Mouse (Mus musculus): ENCODE data around the gene Sephs1.
"Not testable (repeated sequence)": the region's sequence is repeated elsewhere in the genome, so short reads cannot be mapped to it uniquely, and the experiment has no call there.

Sephs1 gene

DNA sequence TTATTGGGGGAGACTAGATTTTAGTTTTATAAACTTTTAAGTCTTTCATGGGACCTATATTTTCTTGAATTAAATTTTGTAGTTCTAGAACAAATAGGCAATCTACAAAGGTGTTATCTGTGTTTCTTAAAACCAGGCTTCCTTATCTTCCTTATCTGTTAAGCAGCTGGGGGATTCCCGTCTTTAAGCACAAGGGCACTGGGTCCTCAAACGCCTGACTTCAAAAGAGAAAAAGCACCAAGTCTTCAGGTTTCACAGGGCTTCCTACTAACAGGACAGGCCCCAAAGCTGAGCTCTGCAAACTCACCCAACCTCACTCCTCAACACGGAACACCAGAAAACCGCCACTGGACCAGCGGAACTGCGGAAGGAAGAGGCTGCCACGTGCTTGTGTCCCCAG lies 26.6 kb downstream of the Sephs1 start:
- no peak for DNase-seq (ENCODE audit: low spot score in 2 of 2)

DNA sequence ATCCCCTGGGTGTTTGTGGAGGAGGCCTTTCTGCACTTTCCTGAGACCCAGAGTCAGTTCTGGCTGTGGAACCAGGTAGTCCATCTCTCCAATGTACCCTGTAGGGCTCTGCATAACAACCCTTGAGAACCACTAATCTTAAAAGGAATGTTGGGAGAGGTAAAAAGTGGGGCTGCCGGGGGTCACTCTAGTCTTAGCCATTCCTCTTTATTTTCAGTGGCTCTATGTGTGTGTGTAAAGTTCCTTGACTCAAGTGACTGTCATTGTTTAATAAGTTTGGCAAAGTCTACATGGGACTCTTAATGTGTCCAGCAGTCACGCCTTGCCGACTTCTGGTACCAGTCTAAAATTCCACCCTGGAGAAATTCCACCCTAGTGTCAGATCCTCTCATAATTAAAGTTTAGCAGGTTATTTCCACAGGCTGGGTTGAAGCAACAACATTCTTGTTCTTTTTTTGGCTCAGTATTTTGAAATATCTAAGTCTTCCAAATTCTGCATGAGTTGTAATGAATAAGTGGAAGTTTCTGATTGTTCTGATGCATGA lies 27.5 kb downstream of the Sephs1 start:
- no peak for DNase-seq (ENCODE audit: low spot score in 2 of 2)

DNA sequence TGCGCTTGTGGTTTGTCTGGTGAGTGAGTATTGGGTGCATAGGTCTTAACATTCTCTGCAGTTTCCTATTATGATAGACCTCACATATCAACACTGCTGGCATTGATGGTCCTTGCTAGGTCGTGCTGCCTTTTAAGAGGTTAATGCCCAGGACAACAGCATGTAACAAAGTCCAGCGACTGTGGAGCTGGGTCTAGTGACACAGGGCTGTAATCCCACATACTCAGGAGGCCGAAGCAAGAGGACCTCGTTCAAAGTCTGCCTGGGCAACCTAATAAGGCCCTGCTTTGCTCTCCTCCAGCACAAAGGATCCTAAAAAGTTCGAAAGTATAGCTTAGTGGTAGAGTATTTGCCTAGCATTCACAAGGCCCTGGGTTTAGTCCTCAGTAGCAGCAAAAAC lies 28.5 kb downstream of the Sephs1 start:
- DNase-seq (ENCODE audit: low spot score in 2 of 2), result no peak

DNA sequence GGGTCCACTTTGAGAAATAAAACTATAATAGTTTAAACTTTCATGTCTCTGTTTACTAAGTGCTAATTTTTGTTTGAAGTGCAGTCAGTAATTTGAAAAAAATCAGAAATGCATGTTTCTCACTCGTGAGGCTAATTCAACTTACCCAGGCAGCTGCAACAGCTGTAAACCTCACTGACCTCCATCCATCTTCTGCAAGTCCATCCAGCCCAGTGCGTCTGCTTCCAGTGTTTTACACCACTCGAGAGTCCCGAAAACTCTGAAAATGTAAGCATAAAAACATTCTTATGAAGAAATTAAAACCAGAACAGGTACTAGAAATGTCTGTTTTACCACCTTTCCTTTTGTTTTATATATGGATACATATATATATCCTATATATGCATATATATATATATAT lies 29.2 kb downstream of the Sephs1 start:
- DNase-seq (ENCODE audit: low spot score in 2 of 2), result no peak

DNA sequence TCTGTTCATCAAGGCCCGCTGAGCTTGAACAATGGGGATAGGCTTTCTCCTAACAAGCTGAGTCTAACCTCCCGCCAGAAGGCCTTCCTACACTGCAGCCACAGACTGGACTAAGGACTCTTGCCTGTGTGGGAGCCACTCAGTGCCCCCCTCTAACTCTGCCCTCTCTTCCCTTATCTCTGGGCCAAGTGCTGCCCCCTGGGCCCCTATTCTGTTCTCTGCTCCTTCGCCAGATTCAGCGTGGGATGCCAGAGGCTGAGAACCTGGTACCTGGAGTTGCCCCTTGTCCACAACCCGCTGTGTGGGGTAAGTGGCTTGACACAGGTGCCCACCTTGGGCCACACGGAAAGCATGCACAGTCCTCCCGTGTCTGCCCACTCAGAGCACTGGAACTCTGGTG lies 32.6 kb downstream of the Sephs1 start:
- no peak for DNase-seq (ENCODE audit: low spot score in 2 of 2)

DNA sequence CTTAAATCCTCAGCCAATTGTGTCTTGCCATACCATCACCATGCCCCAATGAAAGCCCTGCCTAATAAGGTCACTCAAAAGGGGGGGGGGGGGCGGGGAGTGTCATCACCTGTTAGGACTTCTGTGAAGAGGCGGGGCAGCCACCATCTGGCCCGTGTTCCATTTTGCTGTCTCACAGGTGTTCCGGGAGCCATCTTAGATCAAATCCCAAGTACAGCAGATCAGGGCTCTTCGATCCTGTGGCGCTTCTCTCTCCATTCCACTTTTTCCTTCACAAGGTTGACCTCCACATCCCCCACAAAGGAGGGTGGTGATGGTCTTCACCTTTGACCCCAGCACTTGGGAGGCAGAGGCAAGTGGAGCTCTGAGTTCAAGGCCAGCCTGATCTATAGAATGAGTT lies 34.7 kb downstream of the Sephs1 start:
- DNase-seq (ENCODE audit: low spot score in 2 of 2), result no peak

DNA sequence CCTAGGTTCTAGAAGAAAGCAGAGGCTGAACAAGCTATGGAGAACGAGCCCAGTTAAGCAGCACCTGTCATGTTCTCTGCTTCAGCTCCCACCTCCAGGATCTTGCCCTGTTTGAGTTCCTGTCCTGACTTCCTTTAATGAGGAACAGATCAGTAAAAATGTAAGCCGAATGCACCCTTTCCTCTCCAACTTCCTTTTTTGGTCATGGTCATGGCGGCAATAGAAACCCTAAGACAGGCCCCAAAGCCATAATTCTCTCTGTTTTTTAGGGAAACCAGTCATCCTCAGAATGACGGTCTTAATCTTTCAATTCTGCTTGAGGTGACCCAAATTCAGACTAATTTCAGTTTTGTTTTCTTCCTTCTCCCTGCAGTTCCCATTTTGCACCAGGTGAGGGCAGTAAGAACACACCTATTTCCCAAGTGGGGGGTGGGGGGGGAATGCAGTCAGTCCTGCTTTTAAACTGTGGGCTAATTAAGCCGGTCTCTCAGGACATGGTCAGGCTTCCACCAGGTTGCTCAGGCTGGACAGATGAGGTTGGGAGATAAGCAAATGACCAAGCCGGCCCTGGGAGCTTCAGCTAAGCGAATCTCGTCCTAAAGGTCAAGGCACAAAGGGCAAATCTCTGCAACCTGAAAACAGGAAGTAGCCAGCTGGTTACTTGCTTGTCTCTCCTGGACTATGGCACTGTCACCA lies 36.1 kb downstream of the Sephs1 start:
- peak in 1 of 2 experiments; percentile 53 for DNase-seq (ENCODE audit: low spot score in 2 of 2)

DNA sequence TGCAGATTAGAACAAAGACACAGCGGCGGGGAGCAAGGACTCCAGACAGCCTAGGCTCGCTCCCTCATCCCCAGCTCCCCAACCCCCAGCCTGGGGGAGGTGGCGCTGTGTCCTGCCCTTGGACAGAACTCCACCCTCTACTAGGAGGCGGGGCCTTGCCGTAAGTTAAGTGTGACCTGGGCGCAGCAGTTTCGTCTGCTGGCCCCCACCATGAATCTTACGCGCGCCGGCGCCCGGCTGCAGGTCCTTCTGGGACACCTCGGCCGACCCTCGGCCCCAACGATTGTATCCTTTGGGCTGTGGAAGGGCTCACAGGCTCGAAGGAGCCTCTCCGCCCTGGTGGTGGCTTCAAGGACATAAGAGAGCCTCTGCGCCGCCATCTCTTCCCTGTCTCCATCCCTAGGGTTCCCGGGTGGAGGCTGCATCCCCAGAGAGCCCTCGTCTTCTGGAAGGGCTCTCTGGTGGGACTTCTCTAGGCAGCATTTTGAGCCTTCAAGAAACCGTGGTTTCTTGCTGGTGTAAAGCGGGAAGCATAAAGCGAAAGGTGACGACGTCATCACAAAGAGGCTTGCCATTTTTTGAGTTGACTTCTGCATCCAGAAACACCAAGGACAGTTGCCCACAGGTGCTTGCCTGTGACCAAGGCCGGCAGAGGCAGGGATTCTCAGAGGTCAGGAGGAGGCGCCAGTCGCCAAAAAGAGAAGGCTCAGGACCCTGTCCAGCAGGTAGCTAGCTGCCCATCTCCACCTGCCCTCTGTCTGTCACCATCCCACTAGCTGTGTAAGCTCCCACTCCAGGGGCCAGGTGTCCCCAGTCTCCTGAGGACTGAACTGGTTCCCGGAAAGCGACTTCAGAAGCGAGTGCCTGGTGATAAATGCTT lies 37.7 kb downstream of the Sephs1 start, which contains the start of gene Phyh:
Phyh (plus strand) TSS at position 160 of the 880 bp plus-strand sequence.
- DNase-seq (ENCODE audit: low spot score in 2 of 2), result peak; percentile 46 to 80

DNA sequence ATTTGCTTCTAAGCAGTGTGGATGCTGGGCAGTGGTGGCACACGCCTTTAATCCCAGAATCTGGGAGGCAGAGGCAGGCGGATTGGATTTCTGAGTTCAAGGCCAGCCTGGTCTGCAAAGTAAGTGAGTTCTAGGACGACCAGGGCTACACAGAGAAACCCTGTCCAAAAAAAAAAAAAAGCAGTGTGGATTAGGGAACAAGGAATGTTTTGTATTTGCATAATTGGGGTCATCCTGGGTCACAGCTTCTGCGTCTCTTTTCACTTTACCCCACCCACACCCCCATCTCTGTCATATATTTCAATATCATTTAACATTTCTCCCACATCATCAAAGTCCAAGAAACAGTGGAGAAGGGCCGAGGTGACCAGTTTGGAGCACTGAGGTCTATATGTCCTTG lies 39.7 kb downstream of the Sephs1 start:
- DNase-seq (ENCODE audit: low spot score in 2 of 2), result no peak

DNA sequence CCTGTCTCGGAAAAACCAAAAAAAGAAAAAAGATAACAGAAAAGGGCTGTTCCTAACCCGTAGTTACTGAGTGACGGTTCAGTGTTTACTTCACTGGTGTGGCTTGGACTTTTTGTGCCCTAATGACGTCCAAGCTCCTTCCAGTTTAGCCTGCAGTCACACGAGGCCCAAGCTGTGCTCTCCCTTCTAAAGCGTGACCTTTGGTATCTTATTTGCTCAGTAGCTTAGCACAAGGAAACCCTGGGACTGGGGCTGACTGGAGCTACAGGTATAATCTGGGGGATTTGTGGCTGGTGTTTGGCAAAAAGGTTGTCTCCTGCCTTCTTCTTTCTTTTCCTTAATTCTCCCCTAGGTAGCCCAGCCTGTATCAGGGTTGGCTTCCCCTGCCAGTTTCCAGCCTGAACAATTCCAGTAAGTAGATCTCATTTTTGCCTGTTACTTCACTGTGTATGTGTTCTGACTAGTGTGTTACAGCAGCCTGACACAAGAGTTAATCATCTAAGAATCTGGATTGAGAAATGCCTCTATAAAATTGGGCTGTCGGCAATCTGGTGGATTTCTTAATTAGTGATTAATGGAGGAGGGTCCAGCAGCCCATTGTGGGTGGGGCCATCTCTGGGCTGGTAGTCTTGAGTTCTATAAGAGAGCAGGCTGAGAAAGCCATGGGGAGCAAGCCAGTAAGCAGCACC lies 41.3 kb downstream of the Sephs1 start:
- DNase-seq (ENCODE audit: low spot score in 2 of 2), result no peak

DNA sequence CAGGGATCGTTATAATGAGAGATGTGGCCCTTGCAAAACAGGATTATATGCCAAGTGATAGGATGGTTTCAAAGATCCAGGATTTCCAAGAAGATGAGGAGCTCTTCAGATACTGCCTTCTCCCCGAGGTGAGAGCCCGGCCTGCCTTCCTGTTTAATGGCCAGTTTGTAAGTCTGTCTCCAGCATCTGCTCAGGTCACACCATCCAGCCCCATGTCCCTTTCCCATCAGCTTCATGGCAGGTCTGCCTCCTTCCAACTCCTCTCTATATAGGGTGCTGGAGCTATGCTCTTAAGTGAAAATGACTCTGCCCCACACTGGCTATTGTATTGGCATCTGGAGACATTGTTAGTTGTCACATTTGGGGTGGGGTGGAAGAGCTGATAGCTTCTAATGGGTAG lies 46.0 kb downstream of the Sephs1 start:
- DNase-seq (ENCODE audit: low spot score in 2 of 2), result no peak

DNA sequence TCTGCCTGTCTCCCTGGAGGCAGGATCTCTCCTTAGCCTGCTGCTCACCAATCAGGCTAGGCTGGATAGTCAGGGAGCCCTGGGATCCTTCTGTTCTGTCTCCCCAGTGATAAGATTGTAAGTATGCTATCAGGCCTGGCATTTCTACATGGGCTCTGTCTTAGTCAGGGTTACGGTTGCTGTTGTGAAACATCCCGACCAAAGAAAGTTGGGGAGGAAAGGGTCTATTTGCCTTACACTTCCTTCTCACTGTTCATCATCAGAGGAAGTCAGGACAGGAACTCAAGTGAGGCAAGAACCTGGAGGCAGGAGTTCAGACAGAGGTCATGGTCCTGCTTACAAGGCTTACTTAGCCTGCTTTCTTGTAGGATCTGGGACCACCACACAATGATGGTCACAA lies 47.9 kb downstream of the Sephs1 start:
- no peak for DNase-seq (ENCODE audit: low spot score in 2 of 2)

DNA sequence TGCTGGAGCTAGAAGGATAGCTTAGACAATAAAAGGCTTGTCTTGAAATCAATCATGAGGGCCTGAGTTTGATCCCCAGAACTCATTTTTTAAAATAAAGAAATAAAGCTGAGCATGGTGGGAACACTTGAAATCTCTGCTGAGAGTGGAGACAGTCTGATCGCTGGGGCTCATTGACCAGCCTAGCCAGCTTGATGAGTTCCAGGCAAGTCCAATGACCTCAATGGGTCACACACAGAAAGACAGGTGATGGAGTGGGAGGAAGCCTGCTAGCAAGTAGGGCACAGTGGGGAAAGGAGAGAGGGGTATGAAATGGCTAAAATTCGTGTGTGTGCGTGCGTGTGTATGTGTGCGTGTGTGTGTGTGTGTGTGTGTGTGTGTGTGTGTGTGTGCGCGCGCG lies 53.2 kb downstream of the Sephs1 start:
- DNase-seq (ENCODE audit: low spot score in 2 of 2), result no peak

DNA sequence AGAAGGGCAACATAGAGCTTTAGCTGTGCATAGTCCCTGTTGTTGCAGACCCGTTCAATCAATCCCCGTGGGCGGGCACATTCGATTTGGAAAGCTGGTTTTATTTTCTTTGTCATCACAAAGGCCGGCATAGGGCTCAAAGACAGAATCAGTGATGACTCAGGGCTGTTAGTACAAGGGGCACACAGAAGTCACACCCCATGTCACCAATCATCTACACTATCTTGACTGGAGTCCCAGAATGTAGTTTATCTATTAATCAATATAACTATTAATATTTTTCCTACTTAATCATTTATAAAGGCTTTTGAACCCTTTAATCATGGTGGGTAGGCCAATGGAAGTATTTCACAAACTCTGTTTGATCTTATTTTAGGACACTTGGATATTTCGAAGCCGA lies 56.6 kb downstream of the Sephs1 start:
- DNase-seq (ENCODE audit: low spot score in 2 of 2), result no peak

DNA sequence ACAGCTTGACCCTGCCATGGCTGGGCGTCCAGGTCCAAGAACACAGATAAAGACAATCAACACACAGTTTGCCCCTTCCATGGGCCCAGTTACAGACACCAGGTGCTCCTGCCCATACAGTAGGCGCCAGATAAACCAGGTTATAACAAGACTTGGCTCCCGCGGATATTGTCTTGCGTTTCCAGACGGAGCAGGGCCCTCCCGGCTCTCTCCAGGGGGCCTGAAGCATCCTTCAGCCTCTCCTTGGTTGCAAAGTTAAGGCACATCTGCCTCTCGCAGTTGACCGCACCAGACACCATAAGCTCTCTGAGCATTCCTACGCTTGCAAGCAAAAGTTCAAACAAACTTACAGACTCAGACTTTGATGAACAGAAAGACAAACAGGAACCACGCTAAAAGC lies 59.5 kb downstream of the Sephs1 start:
- DNase-seq (ENCODE audit: low spot score in 2 of 2), result no peak

DNA sequence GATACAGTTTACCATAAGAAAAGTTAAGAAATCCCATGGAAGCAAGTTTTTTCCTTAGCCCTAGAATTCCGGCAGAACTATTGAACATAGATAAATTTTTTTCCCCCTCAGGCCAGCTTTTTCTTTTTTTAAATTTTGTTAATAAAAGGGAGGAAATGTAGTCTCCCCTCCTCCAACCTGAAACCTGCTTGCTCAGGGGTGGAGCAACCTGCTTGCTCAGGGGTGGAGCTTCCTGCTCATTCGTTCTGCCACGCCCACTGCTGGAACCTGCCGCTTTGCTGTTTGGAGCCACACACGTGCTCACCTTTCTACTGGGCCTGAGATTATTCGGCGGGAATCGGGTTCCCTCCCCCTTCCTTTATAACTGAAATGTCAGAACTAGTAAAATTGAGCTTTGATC lies 68.3 kb downstream of the Sephs1 start:
- not testable (repeated sequence) for DNase-seq (ENCODE audit: low spot score in 2 of 2)

DNA sequence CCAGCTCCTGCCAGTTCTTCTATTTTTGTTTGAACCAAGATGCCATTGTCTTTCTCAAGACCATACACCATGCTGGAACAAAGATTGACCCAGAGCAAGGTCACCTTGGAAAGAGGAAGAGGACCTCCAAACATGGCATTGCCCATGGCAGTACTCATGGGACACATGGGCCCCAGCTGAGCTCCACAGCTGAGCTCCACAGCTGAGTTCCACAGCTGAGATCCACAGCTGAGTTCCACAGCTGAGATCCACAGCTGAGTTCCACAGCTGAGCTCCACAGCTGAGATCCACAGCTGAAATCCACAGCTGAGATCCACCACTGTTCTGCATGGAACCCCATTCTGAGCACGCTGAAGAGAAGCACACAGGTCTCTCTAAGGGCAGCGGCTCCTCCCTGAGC lies 69.6 kb downstream of the Sephs1 start:
- DNase-seq (ENCODE audit: low spot score in 2 of 2), result no peak

DNA sequence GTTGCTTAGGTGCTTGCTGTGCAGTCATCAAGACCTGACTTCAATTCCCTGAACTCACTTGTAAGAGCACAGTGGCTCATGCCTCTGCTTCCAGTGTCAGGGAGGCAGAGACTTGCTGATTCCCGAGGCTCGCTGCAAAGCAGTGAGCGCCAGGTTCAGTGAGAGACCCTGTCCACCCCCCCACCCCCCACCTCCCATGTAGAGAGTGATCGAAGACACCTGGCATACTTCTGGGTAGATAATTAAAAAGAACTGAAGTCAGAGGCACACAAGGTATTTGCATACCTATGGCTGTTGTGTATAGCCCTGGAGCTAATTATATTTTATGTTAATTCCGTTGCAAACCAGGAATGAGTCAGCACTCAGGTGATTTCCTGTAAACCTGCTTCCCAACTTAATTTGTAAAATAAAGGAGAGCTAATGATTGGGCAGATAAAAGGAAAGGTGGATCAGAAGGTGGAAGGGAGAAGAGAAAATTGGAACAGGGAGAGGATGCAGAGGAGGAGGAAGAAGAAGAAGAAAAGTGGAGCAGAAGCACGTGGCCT lies 72.9 kb downstream of the Sephs1 start:
- no peak for DNase-seq (ENCODE audit: low spot score in 2 of 2)

DNA sequence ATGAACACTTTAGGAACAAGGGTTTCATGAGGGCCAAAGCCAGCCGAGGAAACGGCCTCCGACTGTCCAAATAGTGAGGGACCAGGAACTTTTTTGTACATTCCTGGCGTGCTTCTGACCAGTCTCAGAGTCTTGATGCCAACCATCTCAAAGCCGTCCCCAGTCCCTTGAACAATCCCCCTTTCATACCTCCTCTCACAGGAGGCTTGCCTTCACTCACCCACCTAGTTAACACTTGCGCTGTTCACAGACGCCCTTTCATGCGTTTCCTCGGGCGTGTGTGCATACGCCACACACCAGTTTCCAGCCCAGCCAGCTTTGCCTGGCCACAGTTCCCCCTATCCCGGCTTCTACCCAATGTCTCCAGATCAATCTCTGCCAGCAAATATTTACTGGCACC lies 76.7 kb downstream of the Sephs1 start:
- DNase-seq (ENCODE audit: low spot score in 2 of 2), result no peak
